Mouse (Mus musculus): ENCODE measurements around the gene Nup107.
"Not testable (repeated sequence)": the region's sequence is repeated elsewhere in the genome, so short reads cannot be mapped to it uniquely, and the experiment has no call there.

Nup107 gene

GRCm38 (mm10) chr10:117765116-117765894 lies 27.2 kb downstream of the Nup107 start:
- no peak for DNase-seq (ENCODE audit: low read depth, low spot score)

- no peak for DNase-seq (ENCODE audit: low read depth, low spot score)
These were observed 27.9 kb downstream of the Nup107 start for GRCm38 (mm10) chr10:117764598-117764997.

GRCm38 (mm10) chr10:117763588-117764190 lies 28.8 kb downstream of the Nup107 start:
- DNase-seq (ENCODE audit: low read depth, low spot score) = no peak

DNA sequence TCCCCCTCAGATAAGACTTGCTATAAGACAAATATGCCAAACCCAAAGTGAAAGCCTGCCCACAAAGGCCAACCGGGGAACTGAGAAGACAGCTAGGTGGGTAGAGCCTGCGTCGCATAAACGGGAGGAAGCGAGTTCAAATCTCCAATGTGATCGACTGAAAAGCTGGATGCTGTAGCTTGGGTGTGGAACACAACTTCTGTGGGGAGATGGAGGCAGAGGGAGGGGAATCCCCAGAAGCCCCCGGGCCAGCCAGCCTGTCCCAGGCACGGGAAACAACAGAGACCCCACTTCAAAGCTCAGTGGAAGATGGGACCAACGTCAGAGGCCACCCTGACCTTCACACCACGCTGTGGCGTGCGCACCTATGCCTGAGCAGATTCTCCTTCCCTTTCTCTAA lies 29.5 kb downstream of the Nup107 start:
- no peak for DNase-seq (ENCODE audit: low read depth, low spot score)

GRCm38 (mm10) chr10:117762281-117762830 lies 30.1 kb downstream of the Nup107 start:
- DNase-seq (ENCODE audit: low read depth, low spot score) = no peak

GRCm38 (mm10) chr10:117761551-117761950 lies 31.0 kb downstream of the Nup107 start:
- no peak for DNase-seq (ENCODE audit: low read depth, low spot score)

- DNase-seq (ENCODE audit: low read depth, low spot score) = no peak
These were observed 31.6 kb downstream of the Nup107 start for GRCm38 (mm10) chr10:117760831-117761335.

DNA sequence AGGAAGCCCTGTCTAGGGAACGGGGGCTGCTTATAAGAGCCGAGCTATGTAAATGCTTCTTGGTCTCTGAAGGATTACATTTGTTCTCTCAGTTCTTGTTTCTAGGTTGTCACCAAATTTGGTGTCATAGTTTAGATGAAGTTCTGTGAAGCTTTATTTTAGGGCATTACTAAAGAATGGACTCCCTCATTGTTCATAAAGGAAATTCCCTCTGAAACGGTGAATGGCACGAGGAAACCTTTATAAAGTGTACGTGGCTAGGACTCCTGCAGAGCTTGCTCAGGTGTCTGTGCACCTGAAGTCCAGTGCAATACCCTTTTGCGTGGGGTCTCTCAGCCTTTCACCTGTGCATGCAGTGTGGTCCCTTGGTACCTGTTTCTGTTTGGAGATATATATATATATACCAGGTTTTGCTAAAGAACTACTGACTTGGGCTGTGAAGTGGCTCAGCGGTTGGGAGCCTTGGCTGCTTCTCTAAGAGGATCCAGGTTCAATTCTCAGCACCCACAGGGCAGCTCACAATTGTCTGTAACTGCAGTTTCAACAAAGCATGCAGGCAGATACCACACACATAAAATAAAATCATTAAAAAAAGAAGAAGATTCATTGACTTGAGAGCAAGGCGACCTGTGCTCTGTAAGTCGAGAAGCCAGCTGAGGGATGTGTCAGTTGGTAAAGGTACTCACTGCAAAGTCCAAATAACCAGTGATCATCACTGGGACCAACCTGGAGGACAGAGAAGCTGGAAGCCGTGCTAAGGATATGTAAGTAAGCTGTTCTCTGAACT lies 32.5 kb downstream of the Nup107 start:
- DNase-seq (ENCODE audit: low read depth, low spot score) = no peak

- DNase-seq (ENCODE audit: low read depth, low spot score) = no peak
These were observed 33.5 kb downstream of the Nup107 start for GRCm38 (mm10) chr10:117758749-117759727.

DNA sequence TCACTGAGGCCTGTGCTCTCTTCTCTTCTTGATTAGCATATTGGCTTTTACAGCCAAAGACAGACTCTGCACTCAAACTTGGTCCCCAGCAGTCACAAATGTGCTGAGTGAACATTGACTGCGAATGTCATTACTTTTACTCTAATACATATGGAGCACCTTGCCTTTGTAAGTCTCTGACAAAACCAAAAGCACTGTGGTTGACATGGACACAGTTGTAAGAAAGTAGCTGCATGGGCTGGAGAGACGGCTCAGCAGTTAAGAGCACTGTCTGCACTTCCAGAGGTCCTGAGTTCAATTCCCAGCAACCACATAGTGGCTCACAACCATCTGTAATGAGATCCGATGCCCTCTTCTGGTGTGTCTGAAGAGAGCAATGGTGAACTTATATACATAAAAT lies 34.2 kb downstream of the Nup107 start:
- DNase-seq (ENCODE audit: low read depth, low spot score) = not testable (repeated sequence)

DNA sequence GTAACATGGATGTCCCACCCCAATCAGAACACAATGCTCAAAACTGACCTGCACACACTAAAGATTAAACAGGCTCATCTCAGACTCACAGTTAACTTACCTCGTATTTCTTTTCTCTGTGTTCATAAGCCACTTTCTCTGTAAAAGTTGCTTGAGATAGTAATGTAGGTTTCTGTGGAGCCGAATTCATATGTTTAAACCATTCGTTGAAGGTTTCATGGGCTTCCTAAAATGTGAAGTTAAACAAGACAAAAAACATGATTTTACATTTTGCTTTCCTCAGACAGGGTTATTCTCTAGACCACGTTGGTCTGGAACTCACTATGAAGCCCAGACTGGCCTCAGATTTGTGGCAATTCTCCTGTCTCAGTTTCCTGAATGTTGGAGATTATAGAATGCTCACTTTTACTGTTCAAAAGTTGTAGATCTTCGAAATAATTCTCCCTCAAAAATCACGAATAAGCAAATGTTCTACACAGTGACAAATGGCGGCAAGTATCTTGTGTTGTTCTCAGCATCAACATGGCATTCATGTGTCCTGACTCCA lies 34.6 kb downstream of the Nup107 start:
- DNase-seq (ENCODE audit: low read depth, low spot score) = no peak

- DNase-seq (ENCODE audit: low read depth, low spot score) = no peak
These were observed 35.2 kb downstream of the Nup107 start for GRCm38 (mm10) chr10:117757259-117757658.

- DNase-seq (ENCODE audit: low read depth, low spot score) = no peak
These were observed 35.7 kb downstream of the Nup107 start for GRCm38 (mm10) chr10:117756784-117757183.

DNA sequence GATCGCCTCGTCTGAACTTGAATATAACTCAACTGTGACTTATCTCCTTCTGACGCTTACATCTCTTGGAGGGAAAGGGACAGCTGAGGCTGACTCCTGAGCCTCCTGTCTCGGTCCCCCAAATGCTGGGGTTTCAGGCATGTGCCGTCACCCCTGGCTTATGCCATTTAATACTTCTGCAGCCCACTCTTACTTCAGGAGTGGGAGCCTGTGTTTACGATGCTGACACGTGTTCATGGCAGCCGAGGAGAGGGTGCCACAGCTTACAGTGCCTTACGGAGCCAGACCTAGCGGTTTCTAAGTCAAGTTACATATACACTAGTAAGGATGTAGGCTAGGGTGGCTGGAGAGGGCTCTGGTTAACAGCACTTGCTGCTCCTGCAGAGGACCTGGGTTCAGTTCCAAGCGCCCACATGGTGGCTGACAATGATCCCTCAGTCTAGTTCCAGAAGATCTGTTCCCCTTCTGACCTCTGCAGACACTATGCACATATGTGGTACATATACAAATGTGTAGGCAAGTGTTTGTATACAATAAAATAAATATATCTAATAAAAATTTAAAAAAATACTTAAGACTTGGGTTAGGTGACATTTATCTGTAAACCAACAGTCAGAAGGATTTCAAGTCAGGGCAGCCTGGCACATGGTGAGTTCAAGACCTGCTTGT lies 36.6 kb downstream of the Nup107 start:
- DNase-seq (ENCODE audit: low read depth, low spot score) = no peak

- DNase-seq (ENCODE audit: low read depth, low spot score) = peak; percentile 14
These were observed 37.3 kb downstream of the Nup107 start for GRCm38 (mm10) chr10:117755086-117755798.

- no peak for DNase-seq (ENCODE audit: low read depth, low spot score)
These were observed 37.9 kb downstream of the Nup107 start for GRCm38 (mm10) chr10:117754609-117754940.

- DNase-seq (ENCODE audit: low read depth, low spot score) = no peak
These were observed 38.5 kb downstream of the Nup107 start for GRCm38 (mm10) chr10:117753711-117754608.

Data from CD4-positive, CD25-positive, alpha-beta regulatory T cell, adult 2 months (primary cell).